Mouse (Mus musculus) cerebellum, adult 11 months (tissue): ENCODE results near the gene Vps13a.

ENCODE experiments used
- DNase-seq: peaks from one replicate; pipeline ENCODE4 v3.0.0; 2022

The Vps13a gene

GRCm38 (mm10) chr19:16755854-16756253, 24.9 kb downstream of the Vps13a start:
- no peak for DNase-seq

GRCm38 (mm10) chr19:16755226-16755625, 25.5 kb downstream of the Vps13a start:
- no peak for DNase-seq

GRCm38 (mm10) chr19:16753151-16753550, 27.6 kb downstream of the Vps13a start:
- DNase-seq, result no peak

GRCm38 (mm10) chr19:16736854-16737253, 43.9 kb downstream of the Vps13a start:
- no peak for DNase-seq

- no peak for DNase-seq
These were observed 52.0 kb downstream of the Vps13a start for GRCm38 (mm10) chr19:16728729-16729128.

- DNase-seq, result no peak
These were observed 65.5 kb downstream of the Vps13a start for GRCm38 (mm10) chr19:16715249-16715648.

- DNase-seq, result no peak
These were observed 78.9 kb downstream of the Vps13a start for GRCm38 (mm10) chr19:16701790-16702189.

GRCm38 (mm10) chr19:16684922-16685321, 95.8 kb downstream of the Vps13a start:
- no peak for DNase-seq

GRCm38 (mm10) chr19:16684210-16684609, 96.5 kb downstream of the Vps13a start:
- DNase-seq, result no peak

GRCm38 (mm10) chr19:16625610-16626395, 154.9 kb downstream of the Vps13a start:
- no peak for DNase-seq

- DNase-seq, result no peak
These were observed 155.7 kb downstream of the Vps13a start for GRCm38 (mm10) chr19:16624994-16625393.

- no peak for DNase-seq
These were observed 157.6 kb downstream of the Vps13a start for GRCm38 (mm10) chr19:16623154-16623553.

- DNase-seq, result no peak
These were observed 173.1 kb downstream of the Vps13a start for GRCm38 (mm10) chr19:16607634-16608033.

- no peak for DNase-seq
These were observed 178.7 kb downstream of the Vps13a start for GRCm38 (mm10) chr19:16602026-16602425.

- DNase-seq, result peak; percentile 67
These were observed 181.3 kb downstream of the Vps13a start for GRCm38 (mm10) chr19:16599298-16599970.

- DNase-seq, result no peak
These were observed 182.0 kb downstream of the Vps13a start for GRCm38 (mm10) chr19:16598653-16599297.

GRCm38 (mm10) chr19:16597216-16597615, 183.5 kb downstream of the Vps13a start:
- DNase-seq, result no peak

GRCm38 (mm10) chr19:16593975-16594317, 186.8 kb downstream of the Vps13a start:
- DNase-seq, result no peak

- no peak for DNase-seq
These were observed 187.3 kb downstream of the Vps13a start for GRCm38 (mm10) chr19:16593256-16593974.

GRCm38 (mm10) chr19:16585379-16585778, 195.4 kb downstream of the Vps13a start:
- no peak for DNase-seq

- no peak for DNase-seq
These were observed 196.2 kb downstream of the Vps13a start for GRCm38 (mm10) chr19:16584546-16584945.

GRCm38 (mm10) chr19:16580501-16580900, 200.2 kb downstream of the Vps13a start:
- no peak for DNase-seq

GRCm38 (mm10) chr19:16579656-16580260, 201.0 kb downstream of the Vps13a start:
- DNase-seq, result no peak
